Mouse (Mus musculus) midbrain, embryonic 16.5 days (tissue): ENCODE data around the gene Olfr533. TPM values are rescaled to one million over a fixed set of nuclear protein-coding genes. Genes with fewer than 3 reads are reported as not detected.
"Not testable (repeated sequence)": the region's sequence is repeated elsewhere in the genome, so short reads cannot be mapped to it uniquely, and the experiment has no call there.

Experiments used
- ATAC-seq: fragments of 200-750 bp; cut with Nextera tagmentation; 2 replicates; pipeline ENCODE4 v1.8.0; 2017; ENCODE audit warnings: moderate TSS enrichment
- H3K27ac ChIP-seq: fragments of 300-500 bp; sonication (generic); 2 replicates; pipeline ENCODE4 v1.5.1; 2014; ENCODE audit warnings: mild to moderate bottlenecking, low read length, mixed read lengths
- H3K27me3 ChIP-seq: fragments of 300-500 bp; sonication (generic); 2 replicates; pipeline ENCODE4 v1.6.1; 2014; ENCODE audit warnings: low read depth, low read length, mixed read lengths; ENCODE audit not compliant: control insufficient read depth, insufficient read depth
- H3K36me3 ChIP-seq: fragments of 300-500 bp; sonication (generic); 2 replicates; pipeline ENCODE4 v1.6.1; 2014; ENCODE audit warnings: mild to moderate bottlenecking, low read length, moderate library complexity, mixed read lengths; ENCODE audit not compliant: control insufficient read depth, insufficient read depth
- H3K4me1 ChIP-seq: fragments of 300-500 bp; sonication (generic); 2 replicates; pipeline ENCODE4 v1.6.1; 2014; ENCODE audit warnings: mild to moderate bottlenecking, low read length, mixed read lengths; ENCODE audit not compliant: control insufficient read depth, insufficient read depth
- H3K4me2 ChIP-seq: fragments of 300-500 bp; sonication (generic); 2 replicates; pipeline ENCODE4 v1.6.1; 2014; ENCODE audit warnings: mild to moderate bottlenecking, low read length, mixed read lengths
- H3K4me3 ChIP-seq: fragments of 300-500 bp; sonication (generic); 2 replicates; pipeline ENCODE4 v1.5.1; 2014; ENCODE audit warnings: low read depth, mild to moderate bottlenecking, low read length, moderate library complexity, mixed read lengths
- H3K9ac ChIP-seq: fragments of 300-500 bp; sonication (generic); 2 replicates; pipeline ENCODE4 v1.6.1; 2014; ENCODE audit warnings: low read depth, low read length, mixed read lengths
- H3K9me3 ChIP-seq: fragments of 300-500 bp; sonication (generic); replicated peaks from 2 replicates; pipeline ENCODE4 v1.6.1; 2014; ENCODE audit warnings: mild to moderate bottlenecking, low read length, mixed read lengths; ENCODE audit not compliant: control insufficient read depth, poor library complexity, severe bottlenecking
- WGBS: fragments of 180-500 bp; shearing (Covaris S2); extraction: QIAGEN DNeasy Blood & Tissue Kit; methylation state at CpG from one replicate; pipeline ENCODE4 v1.1.7; 2014; 5-methylcytosine and 5-hydroxymethylcytosine counted together
- polyA plus RNA-seq: library from polyadenylated mRNA; unstranded; fragments of >200 nt; fragmentation: Nextera tagmentation; extraction: Ambion mirVana; gene quantifications from 2 replicates; pipeline ENCODE4 v1.2.1, GENCODE M21; 2015

The Olfr533 gene
- polyA plus RNA-seq, 1 experiment from 2014 or later = not detected

DNA sequence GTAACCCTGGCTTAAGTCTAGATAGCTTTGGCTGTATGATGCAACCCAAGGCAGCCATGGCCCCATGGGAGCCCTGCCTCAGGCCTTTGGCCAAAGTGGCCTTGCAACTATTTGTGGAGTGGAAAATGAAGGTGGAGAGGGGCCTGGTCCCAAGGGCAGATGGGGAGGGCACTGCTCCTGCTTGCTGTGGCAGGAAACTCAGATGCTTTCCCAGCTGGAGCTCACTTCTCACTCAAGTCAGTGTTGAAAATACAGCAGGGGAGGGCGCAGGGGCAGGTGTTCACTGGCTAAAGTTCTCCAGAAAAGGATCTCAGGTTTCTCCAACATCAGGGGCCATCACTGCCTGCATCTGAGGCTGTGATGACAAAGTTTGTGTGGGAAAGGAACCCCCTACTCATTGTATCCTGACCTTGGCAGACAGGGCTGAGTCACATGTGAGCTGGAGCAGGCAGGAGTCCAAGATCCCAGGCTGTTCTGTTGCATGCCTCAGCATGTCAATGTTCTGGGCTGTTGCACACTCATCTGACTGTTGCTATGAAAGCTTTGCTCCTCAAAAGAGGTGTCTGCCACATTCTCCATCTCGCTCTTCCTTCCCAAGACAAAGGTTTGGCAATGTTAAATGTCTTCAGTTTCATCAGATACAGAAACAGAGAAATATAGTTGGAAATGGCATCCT lies 44.3 kb downstream of the Olfr533 start, which contains the start of gene Olfr536:
Gene Olfr536 (minus strand): TSS at position 51 of the 676 bp plus-strand sequence.
- H3K27me3 ChIP-seq, ATAC-seq, H3K9me3 ChIP-seq, H3K4me2 ChIP-seq, H3K36me3 ChIP-seq, H3K4me3 ChIP-seq, H3K27ac ChIP-seq, H3K4me1 ChIP-seq, H3K9ac ChIP-seq: not testable (repeated sequence)
- WGBS = 79% methylated on average over 1 of the region's 2 CpGs

Other genes starting within 250 kb of the Olfr533 start
- not detected in 2 replicates for gene Cd163l1, start 245.1 kb upstream of the Olfr533 start, polyA plus RNA-seq
- gene 5830411N06Rik, start 216.1 kb upstream of the Olfr533 start, polyA plus RNA-seq = not detected in 2 replicates
- gene Olfr525, start 142.5 kb upstream of the Olfr533 start, polyA plus RNA-seq = not detected in 2 replicates
- not detected in 2 replicates for gene Olfr527, start 129.4 kb upstream of the Olfr533 start, polyA plus RNA-seq
- not detected in 2 replicates for gene Olfr60, start 101.7 kb upstream of the Olfr533 start, polyA plus RNA-seq
- not detected in 2 replicates for gene Olfr530, start 87.0 kb upstream of the Olfr533 start, polyA plus RNA-seq
- not detected in 2 replicates for gene Olfr531, start 60.5 kb upstream of the Olfr533 start, polyA plus RNA-seq
- gene Olfr532, start 41.7 kb upstream of the Olfr533 start, polyA plus RNA-seq = not detected in 2 replicates
- not detected in 2 replicates for gene Olfr535, start 20.8 kb downstream of the Olfr533 start, polyA plus RNA-seq
- not detected in 2 replicates for gene Olfr536, start 44.0 kb downstream of the Olfr533 start, polyA plus RNA-seq
- not detected in 2 replicates for gene Olfr538, start 104.5 kb downstream of the Olfr533 start, polyA plus RNA-seq
- 0.03 TPM in 1 of 2 replicates, not detected in the other for gene Olfr46, start 137.9 kb downstream of the Olfr533 start, polyA plus RNA-seq
- not detected in 2 replicates for gene Olfr61, start 165.6 kb downstream of the Olfr533 start, polyA plus RNA-seq
- gene Olfr53, start 183.1 kb downstream of the Olfr533 start, polyA plus RNA-seq = not detected in 2 replicates
- gene Olfr539, start 196.6 kb downstream of the Olfr533 start, polyA plus RNA-seq = 0.03 TPM in 1 of 2 replicates, not detected in the other
- gene Olfr45, start 218.6 kb downstream of the Olfr533 start, polyA plus RNA-seq = not detected in 2 replicates
- gene Olfr541, start 233.9 kb downstream of the Olfr533 start, polyA plus RNA-seq = not detected in 2 replicates